Comparison of ENCODE assay signal across 9 mouse cellular contexts in the genomic region with DNA sequence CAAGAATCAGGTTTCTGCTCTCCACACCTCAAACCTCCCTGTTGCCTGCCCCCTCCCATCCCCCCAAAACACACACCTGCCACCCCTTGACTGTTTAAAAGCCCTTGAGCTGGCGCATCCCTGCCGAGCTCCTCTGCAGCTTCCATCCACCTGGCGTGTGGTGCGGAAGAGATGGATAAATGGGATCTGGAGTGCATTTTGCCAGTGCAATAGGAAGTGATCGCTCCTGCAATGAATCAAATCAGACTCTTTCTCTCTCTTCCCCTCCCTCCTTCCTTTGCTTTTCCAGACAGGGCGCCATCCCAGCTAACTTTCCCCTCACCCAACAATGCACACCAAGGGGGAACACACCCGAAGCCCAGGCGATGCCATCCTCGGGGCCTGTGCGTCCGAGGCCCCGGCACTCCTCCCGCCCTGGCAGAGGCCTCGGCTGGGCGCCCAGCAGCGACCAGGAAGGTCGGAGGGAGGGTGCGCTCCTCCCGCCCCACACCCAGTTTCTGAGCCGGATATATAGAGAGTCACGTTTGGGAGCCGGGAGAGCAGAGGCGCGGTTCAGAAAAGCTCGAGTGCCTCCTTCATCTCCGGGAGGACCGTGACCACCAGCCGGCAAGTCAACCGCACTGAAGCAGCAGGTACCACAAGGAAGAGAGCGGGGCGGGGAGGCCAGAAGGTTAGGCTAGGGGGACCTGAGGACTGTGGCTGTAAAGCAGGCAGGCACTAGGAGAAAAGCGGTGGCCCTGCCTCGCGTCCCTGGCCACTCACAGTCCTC. TPM values are rescaled to one million over a fixed set of nuclear protein-coding genes. Genes with fewer than 3 reads are reported as not detected.
DNase-seq lines count a peak whose midpoint lies in the region; ATAC-seq and TF ChIP-seq lines count a peak whose summit lies in the region.
"Had no signal": no experiment of that assay in that cellular context is flagged by ENCODE, and none has a peak within 500 bp of the region (broad histone marks: within the 10 kb centered on the region; RNA-seq: fewer than 3 reads in every experiment).

A gene (plus strand): TSS at position 379 of the 769 bp plus-strand sequence.

- 4% methylated on average over 34 of the region's 34 CpGs for WGBS in heart, embryonic 13.5 days
- 3% methylated on average over 34 of the region's 34 CpGs for WGBS in forebrain, embryonic 14.5 days
- WGBS in liver, postnatal 0 days (ENCODE audit: insufficient replicate concordance) = 5% methylated on average over 34 of the region's 34 CpGs
- 3% methylated on average over 34 of the region's 34 CpGs for WGBS in small intestine, adult 2 months

- no peak within 1 kb of the TSS for H3K27ac ChIP-seq in heart, embryonic 13.5 days (replicated peaks)
- no peak within 1 kb of the TSS for H3K27ac ChIP-seq in forebrain, embryonic 14.5 days (ENCODE audit: low read depth, low read length)
- H3K27ac ChIP-seq in liver, postnatal 0 days (ENCODE audit: low read depth) = no peak within 1 kb of the TSS
- H3K27ac ChIP-seq in small intestine, adult 2 months (ENCODE audit: insufficient read depth, low read depth, low read length) = peak within 1 kb of the TSS; percentile 50

- H3K36me3 ChIP-seq in heart, embryonic 13.5 days = no peaks in the 10 kb centered on the region
- no peaks in the 10 kb centered on the region for H3K36me3 ChIP-seq in forebrain, embryonic 14.5 days (ENCODE audit: control insufficient read depth, insufficient read depth, low read length)
- H3K36me3 ChIP-seq in liver, postnatal 0 days (replicated peaks; ENCODE audit: insufficient read depth, low read length) = no peaks in the 10 kb centered on the region
- H3K36me3 ChIP-seq in small intestine, adult 2 months (ENCODE audit: control insufficient read depth, insufficient read depth, low read length) = no peaks in the 10 kb centered on the region; the same call in 1 of the 2 replicates
- H3K36me3 ChIP-seq: G1E had no signal

- peak within 1 kb of the TSS; percentile 70 for H3K9ac ChIP-seq in heart, embryonic 13.5 days
- H3K9ac ChIP-seq in forebrain, embryonic 14.5 days (ENCODE audit: low read length) = peak within 1 kb of the TSS; percentile 74
- no peak within 1 kb of the TSS for H3K9ac ChIP-seq in liver, postnatal 0 days (replicated peaks)

- DNase-seq in heart, postnatal 36 days = no peak
- DNase-seq in cerebellum, adult 11 months = peak; percentile 35
- DNase-seq in forebrain, embryonic 14.5 days (ENCODE audit: low spot score) = peak; percentile 29
- peak; percentile 36 to 48 for DNase-seq in kidney, postnatal 4 days
- DNase-seq in liver, postnatal 0 days = no peak
- no peak for DNase-seq in thymus, postnatal 36 days

- H3K4me1 ChIP-seq in heart, embryonic 13.5 days = peaks cover 7% of the 10 kb centered on the region
- H3K4me1 ChIP-seq in forebrain, embryonic 14.5 days (ENCODE audit: control insufficient read depth, insufficient read depth, low read length) = 0 out of 2 replicates have a peak, but pooled peaks cover 3% of the 10 kb centered on the region
- no peaks in the 10 kb centered on the region for H3K4me1 ChIP-seq in liver, postnatal 0 days (ENCODE audit: insufficient read depth)
- H3K4me1 ChIP-seq in small intestine, adult 2 months (ENCODE audit: control insufficient read depth, insufficient read depth, insufficient read length, low read length) = peaks cover 18% of the 10 kb centered on the region

- TF ChIP-seq POLR2A in small intestine, adult 2 months (IDR thresholded peaks at IDR 0.05; ENCODE audit: low read depth, low read length) = peak; percentile 61

- no peaks in the 10 kb centered on the region for H3K9me3 ChIP-seq in heart, embryonic 13.5 days
- no peaks in the 10 kb centered on the region for H3K9me3 ChIP-seq in forebrain, embryonic 14.5 days (replicated peaks; ENCODE audit: control insufficient read depth, low read length)
- H3K9me3 ChIP-seq in liver, postnatal 0 days (ENCODE audit: low read length) = no peaks in the 10 kb centered on the region
- H3K9me3 ChIP-seq: G1E had no signal

- H3K4me3 ChIP-seq in heart, embryonic 13.5 days = peak within 1 kb of the TSS; percentile 52
- peak within 1 kb of the TSS; percentile 42 for H3K4me3 ChIP-seq in forebrain, embryonic 14.5 days (ENCODE audit: low read depth, low read length)
- H3K4me3 ChIP-seq in liver, postnatal 0 days (ENCODE audit: low read depth, low read length) = no peak within 1 kb of the TSS
- peak within 1 kb of the TSS; percentile 65 for H3K4me3 ChIP-seq in small intestine, adult 2 months (ENCODE audit: low read depth, low read length)

- H3K27me3 ChIP-seq in heart, embryonic 13.5 days (replicated peaks) = peaks cover 32% of the 10 kb centered on the region
- H3K27me3 ChIP-seq in forebrain, embryonic 14.5 days (replicated peaks; ENCODE audit: control insufficient read depth, insufficient read depth, low read length) = peaks cover 6% of the 10 kb centered on the region; the same call in 1 of the 2 replicates
- H3K27me3 ChIP-seq in liver, postnatal 0 days (ENCODE audit: insufficient read depth, low read length) = peaks cover 13% of the 10 kb centered on the region; the same call in 1 of the 2 replicates
- no peaks in the 10 kb centered on the region for H3K27me3 ChIP-seq in small intestine, adult 2 months (ENCODE audit: control insufficient read depth, insufficient read depth, low read length)

- no peak for TF ChIP-seq CTCF in liver, postnatal 0 days (IDR thresholded peaks at IDR 0.05; ENCODE audit: low read depth)
- no peak for TF ChIP-seq CTCF in small intestine, adult 2 months (IDR thresholded peaks at IDR 0.05; ENCODE audit: extremely low read depth, insufficient read length, insufficient replicate concordance, low read depth, low read length)

- TF ChIP-seq EP300 in liver, postnatal 0 days (IDR thresholded peaks at IDR 0.05; ENCODE audit: low read depth) = no peak

- intact Hi-C loops in heart, postnatal 36 days (cut with DNase I) = no loop called here

- no peak for ATAC-seq in heart, embryonic 13.5 days (ENCODE audit: extremely low read depth, insufficient number of reproducible peaks, low FRiP score, low TSS enrichment)
- ATAC-seq in forebrain, embryonic 14.5 days = peak; percentile 78
- ATAC-seq in liver, postnatal 0 days = no peak

- H3K4me2 ChIP-seq in heart, embryonic 13.5 days = peak within 1 kb of the TSS; percentile 84
- peak within 1 kb of the TSS; percentile 72 for H3K4me2 ChIP-seq in forebrain, embryonic 14.5 days (ENCODE audit: low read length)
- 0 out of 2 replicates have a peak within 1 kb of the TSS, but pooled peaks have one; percentile 6 for H3K4me2 ChIP-seq in liver, postnatal 0 days (ENCODE audit: low read depth, low read length)

RNA-seq across cellular contexts. Expression of the gene that starts here (rescaled TPM):
- polyA plus RNA-seq in heart, embryonic 13.5 days (2015; fragmentation: Nextera tagmentation; extraction: Ambion mirVana) = 1.2 and 1.4 TPM in 2 replicates
- not detected for total RNA-seq in heart, postnatal 36 days (2021)
- 8.6 and 13.6 TPM in 2 replicates for polyA plus RNA-seq in forebrain, embryonic 14.5 days (2014; fragmentation: Nextera tagmentation; extraction: Ambion mirVana)
- polyA plus RNA-seq in liver, postnatal 0 days (2015; fragmentation: Nextera tagmentation; extraction: Ambion mirVana) = 1.1 and 1.2 TPM in 2 replicates
- 6.8 and 12.2 TPM in 2 replicates for polyA plus RNA-seq in small intestine, adult 2 months (2012; rRNA removed)

Comparison
In these comparisons a context has a peak if more than half of its experiments do, and no peak if none do; other contexts are left out.
1. H3K4me2 ChIP-seq: peak in every context shown above with its lines; median percentile 84 in heart, embryonic 13.5 days; 72 in forebrain, embryonic 14.5 days; 6 in liver, postnatal 0 days.
2. DNase-seq: peak in cerebellum, adult 11 months (single experiment), forebrain, embryonic 14.5 days (single experiment) and kidney, postnatal 4 days (2 of 2); none in heart, postnatal 36 days (0 of 2), liver, postnatal 0 days (single experiment) and thymus, postnatal 36 days (0 of 2).